Mouse (Mus musculus) embryonic facial prominence, embryonic 13.5 days (tissue): ENCODE measurements at regions not wholly inside any gene's neighbourhood (a gene's known extent, or its start where the extent isn't known, plus 50 kb on each side); places are given as distances from the start of the nearest gene placed in this dataset.

Experiments
- ATAC-seq: fragments of 200-750 bp; cut with Nextera tagmentation; 2 replicates; pipeline ENCODE4 v1.8.0; 2017; ENCODE audit warnings: low read depth; ENCODE audit not compliant: insufficient number of reproducible peaks, insufficient read depth, low FRiP score, low TSS enrichment
- H3K27ac ChIP-seq: fragments of 300-500 bp; sonication (generic); 2 replicates; pipeline ENCODE4 v1.5.1; 2015; ENCODE audit warnings: moderate library complexity, mild to moderate bottlenecking, inconsistent platforms
- H3K27me3 ChIP-seq: fragments of 300-500 bp; sonication (generic); 2 replicates; pipeline ENCODE4 v1.6.1; 2015; ENCODE audit warnings: mild to moderate bottlenecking, inconsistent platforms
- H3K36me3 ChIP-seq: fragments of 300-500 bp; sonication (generic); 2 replicates; pipeline ENCODE4 v1.6.1; 2015; ENCODE audit warnings: mild to moderate bottlenecking, inconsistent platforms
- H3K4me1 ChIP-seq: fragments of 300-500 bp; sonication (generic); 2 replicates; pipeline ENCODE4 v1.6.1; 2015; ENCODE audit warnings: inconsistent platforms
- H3K4me2 ChIP-seq: fragments of 300-500 bp; sonication (generic); 2 replicates; pipeline ENCODE4 v1.6.1; 2015; ENCODE audit warnings: moderate library complexity, mild to moderate bottlenecking, inconsistent platforms
- H3K4me3 ChIP-seq: fragments of 300-500 bp; sonication (generic); 2 replicates; pipeline ENCODE4 v1.5.1; 2015; ENCODE audit warnings: mild to moderate bottlenecking, inconsistent platforms
- H3K9ac ChIP-seq: fragments of 300-500 bp; sonication (generic); 2 replicates; pipeline ENCODE4 v1.6.1; 2015; ENCODE audit warnings: mild to moderate bottlenecking, inconsistent platforms
- H3K9me3 ChIP-seq: fragments of 300-500 bp; sonication (generic); 2 replicates; pipeline ENCODE4 v1.6.1; 2016; ENCODE audit warnings: inconsistent platforms
- WGBS: fragments of 180-500 bp; shearing (Covaris S2); methylation state at CpG from one replicate; pipeline ENCODE4 v1.1.7; 2015; ENCODE audit warnings: mixed read lengths; 5-methylcytosine and 5-hydroxymethylcytosine counted together

- Histone ChIP-seq H3K36me3 (no peaks in the 10 kb centered on the region), H3K27me3 (no peaks in the 10 kb centered on the region), H3K9ac (no peak overlapping the region), H3K4me1 (no peaks in the 10 kb centered on the region), H3K27ac (no peak overlapping the region), H3K4me2 (no peak overlapping the region), H3K9me3 (no peaks in the 10 kb centered on the region), H3K4me3 (no peak overlapping the region)
- no peak for ATAC-seq
- WGBS = 91% methylated on average over 1 of the region's 1 CpGs
Measured at GRCm38 (mm10) chr14:101340331-101340730, 140.2 kb upstream of the Prr30 start.

- Histone ChIP-seq H3K27me3 (no peaks in the 10 kb centered on the region), H3K4me3 (no peak overlapping the region), H3K36me3 (no peaks in the 10 kb centered on the region), H3K4me2 (no peak overlapping the region), H3K9ac (no peak overlapping the region), H3K4me1 (no peaks in the 10 kb centered on the region), H3K27ac (no peak overlapping the region), H3K9me3 (no peaks in the 10 kb centered on the region)
- WGBS = 69% methylated on average over 4 of the region's 4 CpGs
- ATAC-seq = no peak
Measured at GRCm38 (mm10) chr14:101332015-101332414, 131.9 kb upstream of the Prr30 start.

- H3K9me3 ChIP-seq = no peaks in the 10 kb centered on the region
- H3K4me1 ChIP-seq = peaks cover 7% of the 10 kb centered on the region; the same call in 1 of the 2 replicates
- ATAC-seq = no peak
- H3K36me3 ChIP-seq = no peaks in the 10 kb centered on the region
- no peak overlapping the region for H3K9ac ChIP-seq
- H3K4me2 ChIP-seq = no peak overlapping the region
- 79% methylated on average over 6 of the region's 6 CpGs for WGBS
- H3K4me3 ChIP-seq = no peak overlapping the region
- H3K27me3 ChIP-seq = no peaks in the 10 kb centered on the region
- no peak overlapping the region for H3K27ac ChIP-seq
Measured at GRCm38 (mm10) chr14:101327421-101327820, 127.3 kb upstream of the Prr30 start.

- peaks cover 7% of the 10 kb centered on the region; the same call in 1 of the 2 replicates for H3K4me1 ChIP-seq
- no peaks in the 10 kb centered on the region for H3K9me3 ChIP-seq
- no peaks in the 10 kb centered on the region for H3K27me3 ChIP-seq
- WGBS = 45% methylated on average over 12 of the region's 12 CpGs
- H3K36me3 ChIP-seq = no peaks in the 10 kb centered on the region
- ATAC-seq = no peak
- no peak overlapping the region for H3K27ac ChIP-seq
- no peak overlapping the region for H3K9ac ChIP-seq
- no peak overlapping the region for H3K4me2 ChIP-seq
- H3K4me3 ChIP-seq = no peak overlapping the region
Measured at GRCm38 (mm10) chr14:101326477-101326941, 126.4 kb upstream of the Prr30 start.

GRCm38 (mm10) chr14:101323361-101323760 lies 123.2 kb upstream of the Prr30 start:
- peaks cover 7% of the 10 kb centered on the region; the same call in 1 of the 2 replicates for H3K4me1 ChIP-seq
- H3K4me3 ChIP-seq = no peak overlapping the region
- no peak overlapping the region for H3K4me2 ChIP-seq
- no peak overlapping the region for H3K27ac ChIP-seq
- 95% methylated on average over 6 of the region's 6 CpGs for whole genome bisulfite sequencing
- no peaks in the 10 kb centered on the region for H3K36me3 ChIP-seq
- H3K9me3 ChIP-seq = no peaks in the 10 kb centered on the region
- ATAC-seq = no peak
- H3K9ac ChIP-seq = no peak overlapping the region
- no peaks in the 10 kb centered on the region for H3K27me3 ChIP-seq

- Histone ChIP-seq H3K9ac (no peak overlapping the region), H3K4me3 (no peak overlapping the region), H3K9me3 (no peaks in the 10 kb centered on the region), H3K4me2 (no peak overlapping the region), H3K27ac (no peak overlapping the region), H3K4me1 (peaks cover 5% of the 10 kb centered on the region; the same call in 1 of the 2 replicates), H3K27me3 (no peaks in the 10 kb centered on the region), H3K36me3 (no peaks in the 10 kb centered on the region)
- no peak for ATAC-seq
Measured at GRCm38 (mm10) chr14:101307920-101308319, 107.8 kb upstream of the Prr30 start.

GRCm38 (mm10) chr14:101304487-101305032 lies 104.4 kb upstream of the Prr30 start:
- Histone ChIP-seq H3K4me2 (no peak overlapping the region), H3K27me3 (no peaks in the 10 kb centered on the region), H3K9ac (no peak overlapping the region), H3K36me3 (no peaks in the 10 kb centered on the region), H3K4me3 (no peak overlapping the region), H3K9me3 (no peaks in the 10 kb centered on the region), H3K4me1 (no peaks in the 10 kb centered on the region), H3K27ac (no peak overlapping the region)
- ATAC-seq = no peak
- WGBS = 47% methylated on average over 4 of the region's 4 CpGs

GRCm38 (mm10) chr14:101297841-101298240 lies 97.7 kb upstream of the Prr30 start:
- no peaks in the 10 kb centered on the region for H3K9me3 ChIP-seq
- no peaks in the 10 kb centered on the region for H3K27me3 ChIP-seq
- no peak overlapping the region for H3K9ac ChIP-seq
- 91% methylated on average over 3 of the region's 3 CpGs for WGBS
- H3K27ac ChIP-seq = no peak overlapping the region
- H3K4me3 ChIP-seq = no peak overlapping the region
- H3K4me2 ChIP-seq = no peak overlapping the region
- no peaks in the 10 kb centered on the region for H3K36me3 ChIP-seq
- ATAC-seq = no peak
- no peaks in the 10 kb centered on the region for H3K4me1 ChIP-seq

GRCm38 (mm10) chr14:101294693-101295092 lies 94.6 kb upstream of the Prr30 start:
- WGBS = 28% methylated on average over 7 of the region's 7 CpGs
- Histone ChIP-seq H3K4me1 (no peaks in the 10 kb centered on the region), H3K36me3 (no peaks in the 10 kb centered on the region), H3K9me3 (no peaks in the 10 kb centered on the region), H3K4me3 (no peak overlapping the region), H3K9ac (no peak overlapping the region), H3K4me2 (no peak overlapping the region), H3K27ac (no peak overlapping the region), H3K27me3 (no peaks in the 10 kb centered on the region)
- ATAC-seq = no peak

GRCm38 (mm10) chr14:101287755-101288154 lies 87.6 kb upstream of the Prr30 start:
- Histone ChIP-seq H3K4me2 (no peak overlapping the region), H3K27me3 (no peaks in the 10 kb centered on the region), H3K36me3 (no peaks in the 10 kb centered on the region), H3K27ac (no peak overlapping the region), H3K9me3 (no peaks in the 10 kb centered on the region), H3K4me3 (no peak overlapping the region), H3K9ac (no peak overlapping the region), H3K4me1 (no peaks in the 10 kb centered on the region)
- 50% methylated on average over 4 of the region's 4 CpGs for WGBS
- ATAC-seq = no peak

GRCm38 (mm10) chr14:101269048-101269789 lies 69.1 kb upstream of the Prr30 start:
- Histone ChIP-seq H3K9ac (no peak overlapping the region), H3K27ac (no peak overlapping the region), H3K4me2 (no peak overlapping the region), H3K4me3 (no peak overlapping the region), H3K27me3 (no peaks in the 10 kb centered on the region), H3K9me3 (no peaks in the 10 kb centered on the region), H3K4me1 (no peaks in the 10 kb centered on the region), H3K36me3 (no peaks in the 10 kb centered on the region)
- ATAC-seq = no peak
- WGBS = 78% methylated on average over 4 of the region's 4 CpGs

GRCm38 (mm10) chr14:101267536-101267935 lies 67.4 kb upstream of the Prr30 start:
- Histone ChIP-seq H3K27ac (no peak overlapping the region), H3K4me1 (no peaks in the 10 kb centered on the region), H3K27me3 (no peaks in the 10 kb centered on the region), H3K9me3 (no peaks in the 10 kb centered on the region), H3K4me3 (no peak overlapping the region), H3K9ac (no peak overlapping the region), H3K4me2 (no peak overlapping the region), H3K36me3 (no peaks in the 10 kb centered on the region)
- 84% methylated on average over 2 of the region's 2 CpGs for WGBS
- ATAC-seq = no peak
